Mouse (Mus musculus): ENCODE measurements at regions not wholly inside any gene's neighbourhood (a gene's known extent, or its start where the extent isn't known, plus 50 kb on each side); places are given as distances from the start of the nearest gene placed in this dataset.

DNA sequence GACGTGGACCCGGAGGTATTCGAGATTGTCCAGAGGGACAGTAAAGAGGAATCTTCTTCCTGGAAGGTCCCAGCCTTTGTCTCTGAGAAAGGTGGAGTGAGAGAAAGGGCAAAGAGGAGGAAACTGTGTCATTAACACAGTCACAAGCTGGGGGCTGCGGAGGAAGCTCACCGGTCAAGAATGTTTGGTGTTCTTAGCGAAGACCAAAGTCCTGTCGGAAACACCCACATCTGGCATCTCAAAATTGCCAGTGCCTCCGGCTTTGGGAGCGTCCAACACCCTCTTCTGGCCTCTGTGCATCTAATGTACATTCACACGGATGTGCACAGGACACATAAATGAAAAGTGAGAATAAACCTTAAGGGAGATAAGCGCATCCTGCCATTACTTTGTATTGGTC is 1134.1 kb upstream of the A1bg start:
- WGBS: 88% methylated on average over 11 of the region's 11 CpGs
- no peaks in the 10 kb centered on the region for H3K27me3 ChIP-seq (replicated peaks; ENCODE audit: control insufficient read depth, insufficient read depth, low read length)
- no peak for ATAC-seq (ENCODE audit: low read depth)

DNA sequence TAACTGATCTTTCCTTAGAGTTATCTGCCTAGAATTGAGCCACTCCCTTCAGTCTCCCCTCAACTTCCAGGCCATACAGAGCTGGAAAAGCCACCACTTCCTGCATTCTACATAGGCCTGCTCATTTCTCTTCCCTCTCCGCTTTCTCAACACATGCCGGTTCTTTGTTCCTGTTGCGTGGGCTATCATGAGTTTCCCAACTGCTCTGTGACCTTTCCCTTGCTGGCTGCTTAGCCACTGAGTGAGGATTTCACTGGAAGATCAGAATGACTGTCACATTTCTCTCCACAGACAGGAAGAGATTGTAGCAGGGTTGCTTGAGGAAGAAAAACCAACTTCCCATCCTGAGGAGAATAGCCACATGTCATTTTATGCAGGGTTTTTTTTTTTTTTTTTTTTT is 1133.6 kb upstream of the A1bg start:
- Histone ChIP-seq H3K27ac (replicated peaks; ENCODE audit: low read depth, low read length) (no peak overlapping the region), H3K9ac (ENCODE audit: low read depth, low read length) (no peak overlapping the region), H3K27me3 (replicated peaks; ENCODE audit: control insufficient read depth, insufficient read depth, low read length) (no peaks in the 10 kb centered on the region), H3K4me3 (ENCODE audit: low read depth, low read length) (no peak overlapping the region), H3K4me2 (ENCODE audit: low read depth, low read length) (no peak overlapping the region), H3K9me3 (ENCODE audit: control insufficient read depth, low read length) (no peaks in the 10 kb centered on the region), H3K4me1 (ENCODE audit: control insufficient read depth, insufficient read depth, low read length) (peaks cover 6% of the 10 kb centered on the region; the same call in 1 of the 2 replicates), H3K36me3 (ENCODE audit: control insufficient read depth, insufficient read depth, low read length) (no peaks in the 10 kb centered on the region)
- no peak for DNase-seq (ENCODE audit: low spot score)
- 92% methylated on average over 3 of the region's 3 CpGs for WGBS
- ATAC-seq (ENCODE audit: low read depth): no peak

More for the DNA sequence above, 1134.1 kb upstream of the A1bg start:
- DNase-seq (ENCODE audit: low spot score): no peak
- H3K27ac ChIP-seq (replicated peaks; ENCODE audit: low read depth, low read length): no peak overlapping the region
- no peaks in the 10 kb centered on the region for H3K36me3 ChIP-seq (ENCODE audit: control insufficient read depth, insufficient read depth, low read length)
- H3K9ac ChIP-seq (ENCODE audit: low read depth, low read length): no peak overlapping the region
- H3K4me3 ChIP-seq (ENCODE audit: low read depth, low read length): no peak overlapping the region
- H3K9me3 ChIP-seq (ENCODE audit: control insufficient read depth, low read length): no peaks in the 10 kb centered on the region
- H3K4me1 ChIP-seq (ENCODE audit: control insufficient read depth, insufficient read depth, low read length): peaks cover 6% of the 10 kb centered on the region; the same call in 1 of the 2 replicates
- no peak overlapping the region for H3K4me2 ChIP-seq (ENCODE audit: low read depth, low read length)

DNA sequence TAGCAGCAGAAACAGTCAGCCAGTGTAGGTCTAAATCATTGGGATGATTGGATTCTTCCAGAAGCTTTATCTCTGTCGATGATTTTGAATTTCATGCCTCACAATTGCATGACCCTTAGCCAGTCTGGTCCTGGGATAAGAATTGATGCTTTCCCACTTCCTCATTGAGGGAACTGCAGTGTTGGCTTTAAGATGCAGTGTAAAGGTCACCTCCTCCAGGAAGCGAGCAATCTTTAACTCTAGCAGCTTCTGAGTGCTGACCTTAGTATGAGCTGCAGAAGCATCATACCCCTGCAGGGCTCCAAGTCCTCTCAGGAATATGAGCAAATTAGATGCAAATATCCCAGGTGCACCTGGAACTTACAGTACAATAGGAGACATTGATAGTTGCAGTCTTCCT is 1132.2 kb upstream of the A1bg start:
- Histone ChIP-seq H3K9me3 (ENCODE audit: control insufficient read depth, low read length) (0 out of 2 replicates have a peak, but pooled peaks cover 6% of the 10 kb centered on the region), H3K27me3 (replicated peaks; ENCODE audit: control insufficient read depth, insufficient read depth, low read length) (no peaks in the 10 kb centered on the region), H3K4me1 (ENCODE audit: control insufficient read depth, insufficient read depth, low read length) (peaks cover 6% of the 10 kb centered on the region; the same call in 1 of the 2 replicates), H3K27ac (replicated peaks; ENCODE audit: low read depth, low read length) (no peak overlapping the region), H3K4me2 (ENCODE audit: low read depth, low read length) (no peak overlapping the region), H3K9ac (ENCODE audit: low read depth, low read length) (no peak overlapping the region), H3K36me3 (ENCODE audit: control insufficient read depth, insufficient read depth, low read length) (0 out of 2 replicates have a peak, but pooled peaks cover 2% of the 10 kb centered on the region), H3K4me3 (ENCODE audit: low read depth, low read length) (no peak overlapping the region)
- ATAC-seq (ENCODE audit: low read depth) (no peak), DNase-seq (ENCODE audit: low spot score) (no peak)
- 81% methylated on average over 2 of the region's 2 CpGs for WGBS

DNA sequence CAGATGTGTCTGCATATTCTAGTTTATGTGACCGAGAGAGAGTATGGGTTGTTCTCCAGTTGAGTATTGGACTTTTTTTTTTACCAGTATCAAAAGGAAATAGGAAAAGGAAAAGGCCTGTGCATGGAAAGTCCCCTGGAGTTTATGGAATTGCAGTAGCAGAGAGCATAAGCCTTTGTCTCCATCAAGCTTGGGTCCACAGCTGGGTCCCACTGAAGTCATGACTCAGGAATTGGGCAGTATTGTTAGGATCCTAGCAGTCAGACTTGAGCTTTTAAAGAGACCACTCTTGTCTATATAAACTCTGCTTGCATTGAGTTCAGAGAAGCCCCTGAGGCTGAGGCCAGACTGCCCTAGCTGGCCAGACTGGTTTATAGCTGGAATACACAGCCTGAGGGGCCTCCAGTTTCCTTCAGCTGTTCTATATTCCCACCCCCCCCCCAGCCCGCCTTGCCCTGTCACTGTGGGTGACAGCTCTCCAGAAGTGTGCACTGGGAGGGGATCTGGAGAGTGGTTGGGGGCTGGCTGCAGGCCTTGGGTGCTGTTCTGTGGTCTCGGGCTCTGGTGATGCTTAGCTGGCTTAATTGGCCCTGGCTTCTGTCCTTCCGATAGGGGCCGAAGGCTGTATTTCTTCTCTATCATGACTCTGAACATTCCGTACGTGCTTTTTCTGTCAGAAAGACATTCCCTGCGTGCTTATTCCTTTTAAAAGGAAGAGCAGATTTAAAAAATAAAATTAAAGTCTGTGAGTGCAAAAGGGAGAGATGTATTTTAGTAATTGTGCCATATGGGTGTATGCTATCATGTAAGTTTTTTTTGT is 1130.8 kb upstream of the A1bg start:
- no peaks in the 10 kb centered on the region for H3K27me3 ChIP-seq (replicated peaks; ENCODE audit: control insufficient read depth, insufficient read depth, low read length)
- WGBS: 58% methylated on average over 8 of the region's 8 CpGs
- 0 out of 2 replicates have a peak, but pooled peaks cover 2% of the 10 kb centered on the region for H3K36me3 ChIP-seq (ENCODE audit: control insufficient read depth, insufficient read depth, low read length)
- ATAC-seq (ENCODE audit: low read depth): peak; percentile 71; the same call in 1 of the 2 replicates
- H3K9me3 ChIP-seq (ENCODE audit: control insufficient read depth, low read length): 0 out of 2 replicates have a peak, but pooled peaks cover 6% of the 10 kb centered on the region
- H3K9ac ChIP-seq (ENCODE audit: low read depth, low read length): no peak overlapping the region
- H3K4me1 ChIP-seq (ENCODE audit: control insufficient read depth, insufficient read depth, low read length): peaks cover 11% of the 10 kb centered on the region
- no peak overlapping the region for H3K4me2 ChIP-seq (ENCODE audit: low read depth, low read length)
- no peak overlapping the region for H3K4me3 ChIP-seq (ENCODE audit: low read depth, low read length)
- no peak for DNase-seq (ENCODE audit: low spot score)
- no peak overlapping the region for H3K27ac ChIP-seq (replicated peaks; ENCODE audit: low read depth, low read length)

GRCm38 (mm10) chr15:62049416-62049815 is 1126.6 kb upstream of the A1bg start:
- 0 out of 2 replicates have a peak, but pooled peaks cover 2% of the 10 kb centered on the region for H3K36me3 ChIP-seq (ENCODE audit: control insufficient read depth, insufficient read depth, low read length)
- WGBS: 30% methylated on average over 9 of the region's 9 CpGs
- H3K4me1 ChIP-seq (ENCODE audit: control insufficient read depth, insufficient read depth, low read length): peaks cover 11% of the 10 kb centered on the region
- no peak overlapping the region for H3K4me3 ChIP-seq (ENCODE audit: low read depth, low read length)
- H3K27ac ChIP-seq (replicated peaks; ENCODE audit: low read depth, low read length): peak overlapping the region; percentile 19
- H3K27me3 ChIP-seq (replicated peaks; ENCODE audit: control insufficient read depth, insufficient read depth, low read length): no peaks in the 10 kb centered on the region
- H3K9me3 ChIP-seq (ENCODE audit: control insufficient read depth, low read length): 0 out of 2 replicates have a peak, but pooled peaks cover 6% of the 10 kb centered on the region
- ATAC-seq (ENCODE audit: low read depth) (no peak), DNase-seq (ENCODE audit: low spot score) (peak; percentile 75)
- no peak overlapping the region for H3K9ac ChIP-seq (ENCODE audit: low read depth, low read length)
- H3K4me2 ChIP-seq (ENCODE audit: low read depth, low read length): peak overlapping the region; percentile 25

DNA sequence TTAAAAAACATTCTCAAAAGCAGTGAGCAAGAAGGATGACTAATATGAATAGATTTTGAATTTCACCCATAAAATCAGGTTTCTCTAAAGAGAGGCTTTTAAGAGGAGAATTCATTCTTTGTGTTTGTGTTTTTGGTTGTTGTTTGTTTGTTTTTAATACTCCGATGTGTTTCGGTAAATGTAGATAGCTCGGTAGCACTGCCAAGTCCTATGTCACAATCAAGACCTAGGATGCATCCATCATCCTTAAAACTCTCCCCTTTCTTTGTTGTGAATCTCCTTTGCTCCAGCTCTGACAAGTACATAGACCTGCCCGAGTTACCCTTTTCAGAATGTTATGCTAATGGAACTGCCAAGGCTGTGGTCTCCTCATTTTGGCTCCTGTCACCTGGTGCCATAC is 1126.2 kb upstream of the A1bg start:
- 65% methylated on average over 4 of the region's 4 CpGs for WGBS
- no peak for ATAC-seq (ENCODE audit: low read depth)
- 0 out of 2 replicates have a peak, but pooled peaks cover 2% of the 10 kb centered on the region for H3K36me3 ChIP-seq (ENCODE audit: control insufficient read depth, insufficient read depth, low read length)
- H3K27me3 ChIP-seq (replicated peaks; ENCODE audit: control insufficient read depth, insufficient read depth, low read length): no peaks in the 10 kb centered on the region
- H3K4me1 ChIP-seq (ENCODE audit: control insufficient read depth, insufficient read depth, low read length): peaks cover 11% of the 10 kb centered on the region
- no peak for DNase-seq (ENCODE audit: low spot score)
- peak overlapping the region; percentile 19 for H3K27ac ChIP-seq (replicated peaks; ENCODE audit: low read depth, low read length)
- peak overlapping the region; percentile 25 for H3K4me2 ChIP-seq (ENCODE audit: low read depth, low read length)
- H3K9me3 ChIP-seq (ENCODE audit: control insufficient read depth, low read length): 0 out of 2 replicates have a peak, but pooled peaks cover 6% of the 10 kb centered on the region
- H3K4me3 ChIP-seq (ENCODE audit: low read depth, low read length): no peak overlapping the region
- no peak overlapping the region for H3K9ac ChIP-seq (ENCODE audit: low read depth, low read length)

DNA sequence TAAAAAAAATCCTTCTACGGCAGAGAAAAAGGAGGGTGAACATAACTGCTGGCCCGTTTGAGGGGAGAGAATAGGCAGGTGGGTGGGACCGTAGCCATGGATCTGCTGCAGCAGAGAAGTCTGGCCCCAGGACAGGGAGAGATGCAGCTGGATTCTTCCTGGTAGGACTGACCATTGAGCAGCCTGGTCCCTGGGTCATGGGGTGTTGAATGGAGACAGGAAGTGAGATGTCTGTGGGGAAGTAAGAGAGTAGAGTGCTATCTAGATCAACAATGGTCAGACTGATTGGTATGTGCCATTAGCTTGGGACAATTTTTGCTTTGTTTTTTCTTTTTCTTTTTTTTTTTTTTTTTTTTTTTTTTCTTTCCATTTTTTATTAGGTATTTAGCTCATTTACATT is 1123.5 kb upstream of the A1bg start:
- H3K36me3 ChIP-seq (ENCODE audit: control insufficient read depth, insufficient read depth, low read length): 0 out of 2 replicates have a peak, but pooled peaks cover 2% of the 10 kb centered on the region
- H3K4me3 ChIP-seq (ENCODE audit: low read depth, low read length): no peak overlapping the region
- DNase-seq (ENCODE audit: low spot score): no peak
- no peak overlapping the region for H3K9ac ChIP-seq (ENCODE audit: low read depth, low read length)
- WGBS: 88% methylated on average over 3 of the region's 3 CpGs
- H3K27me3 ChIP-seq (replicated peaks; ENCODE audit: control insufficient read depth, insufficient read depth, low read length): no peaks in the 10 kb centered on the region
- H3K27ac ChIP-seq (replicated peaks; ENCODE audit: low read depth, low read length): no peak overlapping the region
- ATAC-seq (ENCODE audit: low read depth): no peak
- peaks cover 8% of the 10 kb centered on the region; the same call in 1 of the 2 replicates for H3K4me1 ChIP-seq (ENCODE audit: control insufficient read depth, insufficient read depth, low read length)
- H3K4me2 ChIP-seq (ENCODE audit: low read depth, low read length): no peak overlapping the region
- 0 out of 2 replicates have a peak, but pooled peaks cover 6% of the 10 kb centered on the region for H3K9me3 ChIP-seq (ENCODE audit: control insufficient read depth, low read length)

- Histone ChIP-seq H3K9me3 (ENCODE audit: control insufficient read depth, low read length) (no peaks in the 10 kb centered on the region), H3K4me3 (ENCODE audit: low read depth, low read length) (no peak overlapping the region), H3K27ac (replicated peaks; ENCODE audit: low read depth, low read length) (no peak overlapping the region), H3K4me2 (ENCODE audit: low read depth, low read length) (no peak overlapping the region), H3K9ac (ENCODE audit: low read depth, low read length) (no peak overlapping the region), H3K27me3 (replicated peaks; ENCODE audit: control insufficient read depth, insufficient read depth, low read length) (no peaks in the 10 kb centered on the region), H3K4me1 (ENCODE audit: control insufficient read depth, insufficient read depth, low read length) (peaks cover 8% of the 10 kb centered on the region; the same call in 1 of the 2 replicates), H3K36me3 (ENCODE audit: control insufficient read depth, insufficient read depth, low read length) (no peaks in the 10 kb centered on the region)
- no peak for ATAC-seq (ENCODE audit: low read depth)
- 90% methylated on average over 7 of the region's 7 CpGs for WGBS
- no peak for DNase-seq (ENCODE audit: low spot score)
Observed at GRCm38 (mm10) chr15:62044654-62045335, 1122.0 kb upstream of the A1bg start.
